Mouse (Mus musculus): ENCODE measurements around the gene Dnttip1.

DNA sequence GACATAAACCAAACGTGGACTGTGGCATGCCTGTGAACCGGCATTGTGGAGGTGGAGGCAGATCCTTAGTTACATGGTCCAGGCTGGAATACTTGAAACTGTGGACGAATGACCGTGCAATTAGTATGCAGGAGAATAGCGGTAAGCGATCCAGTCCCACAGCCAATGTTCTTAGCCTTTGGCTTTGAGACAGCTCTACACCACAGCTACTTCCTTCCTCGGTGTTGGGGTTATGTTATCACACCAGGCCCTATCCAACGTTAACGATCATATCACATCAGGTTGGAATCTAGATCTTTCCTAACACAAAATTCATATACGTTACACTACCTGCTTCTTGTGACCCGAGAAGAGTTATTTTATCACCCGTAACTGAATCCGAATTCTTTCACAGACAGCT, 796 bp upstream of the Dnttip1 start:
- no peak for TF ChIP-seq POLR2A (IDR thresholded peaks at IDR 0.05; ENCODE audit: extremely low read depth, insufficient read depth, low read length)
- TF ChIP-seq CTCF (IDR thresholded peaks at IDR 0.05; ENCODE audit: extremely low read depth, insufficient read depth, low read length) = no peak

All from cortical plate, adult 2 months (tissue).